Mouse (Mus musculus): ENCODE data around the gene Tmem121b.

Gene Tmem121b

DNA sequence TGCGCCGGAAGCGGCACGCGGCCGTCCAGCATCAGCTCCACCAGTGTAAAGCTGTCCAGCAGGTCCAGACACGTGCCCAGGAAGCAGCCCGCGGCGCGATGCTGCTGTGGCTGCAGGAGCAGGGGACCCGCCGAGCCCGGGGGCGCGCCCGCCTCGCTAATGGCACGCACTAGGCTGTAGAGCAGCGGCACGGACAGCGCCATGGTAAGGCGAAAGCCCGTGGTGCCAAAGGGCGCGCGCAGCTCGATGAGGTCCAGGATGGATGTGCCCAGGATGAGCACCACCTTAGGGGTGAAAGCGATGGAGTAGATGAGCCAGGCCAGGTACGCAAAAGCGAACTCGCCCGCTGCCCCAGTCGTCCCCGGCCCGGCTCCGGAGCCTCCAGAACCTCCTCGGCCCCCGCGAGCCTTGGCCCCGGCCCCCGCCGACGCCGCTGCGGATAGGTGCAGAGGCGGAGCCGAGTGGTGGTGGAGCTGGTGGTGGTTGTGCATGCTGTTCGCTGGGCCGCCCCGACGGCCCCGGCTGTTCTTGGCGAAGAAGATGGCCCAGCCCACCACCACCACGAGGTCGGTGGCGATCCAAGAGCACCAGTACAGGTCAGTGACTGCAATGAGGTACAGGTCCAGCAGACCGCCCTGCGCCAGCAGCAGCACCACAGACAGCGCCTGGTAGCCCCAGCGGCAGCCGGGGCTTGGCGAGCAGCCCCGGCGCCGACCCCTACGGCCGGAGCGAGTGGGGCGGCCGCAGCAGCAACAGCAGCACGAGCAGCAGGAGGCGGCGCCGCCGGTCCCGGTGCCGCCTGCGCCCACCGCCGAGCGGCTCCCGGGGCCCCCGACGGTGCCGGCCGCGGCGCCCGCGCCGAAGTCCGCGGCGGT, 871 bp downstream of the Tmem121b start:
- DNase-seq (ENCODE audit: extremely low spot score, low read depth, low spot score) = no peak

DNA sequence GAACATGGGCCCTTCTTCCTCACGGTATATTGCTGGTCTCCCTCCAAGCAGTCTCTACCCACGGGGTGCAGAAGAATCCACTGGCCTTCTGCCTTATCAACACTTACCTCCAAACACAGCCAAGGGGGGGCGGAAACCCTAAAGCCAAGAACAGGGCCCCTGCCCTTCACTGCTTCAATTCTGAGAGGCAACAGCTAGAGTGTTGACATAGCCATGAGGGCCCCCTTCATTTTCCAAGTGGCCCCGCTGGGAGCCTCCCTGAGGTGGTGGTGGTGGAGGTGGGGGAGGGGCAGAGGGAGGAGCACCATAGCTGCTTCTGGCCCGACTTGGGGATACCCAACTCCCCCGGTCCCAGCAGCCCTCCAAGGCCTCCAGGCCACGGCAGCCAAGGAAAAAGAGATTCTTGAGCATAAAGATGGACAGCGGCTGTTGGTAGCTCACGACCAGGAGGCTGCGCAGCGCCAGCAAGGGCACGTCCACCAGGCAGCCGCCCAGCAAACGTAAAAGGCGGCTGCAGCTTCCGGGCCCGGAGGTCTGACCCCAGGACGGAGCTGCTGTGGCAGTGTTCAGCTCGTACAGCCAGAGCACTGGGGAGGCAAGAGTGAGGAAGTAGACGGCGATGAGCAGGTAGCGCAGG, 1.6 kb downstream of the Tmem121b start:
- no peak for DNase-seq (ENCODE audit: extremely low spot score, low read depth, low spot score)

DNA sequence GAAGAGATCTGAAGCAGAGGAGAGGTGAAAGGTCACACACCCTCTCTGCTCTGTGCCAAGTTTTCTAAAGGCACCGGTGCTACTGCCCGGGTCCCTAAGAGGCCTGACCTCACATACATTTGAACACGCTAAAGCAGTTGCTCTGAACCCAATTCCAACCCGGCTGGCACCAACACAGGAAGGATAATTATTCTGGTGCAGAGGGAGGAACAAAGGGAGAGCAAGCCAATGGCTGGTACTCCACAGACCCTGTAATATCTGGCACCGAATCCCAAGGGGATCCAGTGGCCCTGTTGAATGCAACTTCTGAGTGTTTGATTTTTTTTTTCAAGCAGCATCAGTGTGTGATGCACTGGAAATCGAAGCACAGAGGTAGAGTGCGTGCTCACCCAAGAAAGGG, 2.5 kb downstream of the Tmem121b start:
- no peak for DNase-seq (ENCODE audit: extremely low spot score, low read depth, low spot score)

DNA sequence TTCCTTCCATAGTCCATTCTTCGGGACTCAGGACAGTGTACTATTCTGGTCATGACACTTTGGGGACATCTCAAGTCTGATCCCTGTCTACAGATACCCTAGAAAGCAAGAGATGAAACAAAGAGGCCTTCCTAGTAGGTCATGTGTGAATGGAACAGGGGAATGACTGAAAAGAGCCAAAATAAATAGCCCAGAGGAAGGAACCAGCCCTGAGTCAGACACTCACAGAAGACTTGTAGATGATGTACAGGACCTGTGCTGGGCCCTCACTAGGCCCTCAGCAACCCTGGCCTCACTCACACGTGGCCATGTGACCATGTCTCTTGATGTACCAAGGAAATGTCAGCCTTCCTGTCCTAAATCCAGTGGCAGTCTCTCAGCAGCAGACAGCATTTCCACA, 4.1 kb downstream of the Tmem121b start:
- no peak for DNase-seq (ENCODE audit: extremely low spot score, low read depth, low spot score)

DNA sequence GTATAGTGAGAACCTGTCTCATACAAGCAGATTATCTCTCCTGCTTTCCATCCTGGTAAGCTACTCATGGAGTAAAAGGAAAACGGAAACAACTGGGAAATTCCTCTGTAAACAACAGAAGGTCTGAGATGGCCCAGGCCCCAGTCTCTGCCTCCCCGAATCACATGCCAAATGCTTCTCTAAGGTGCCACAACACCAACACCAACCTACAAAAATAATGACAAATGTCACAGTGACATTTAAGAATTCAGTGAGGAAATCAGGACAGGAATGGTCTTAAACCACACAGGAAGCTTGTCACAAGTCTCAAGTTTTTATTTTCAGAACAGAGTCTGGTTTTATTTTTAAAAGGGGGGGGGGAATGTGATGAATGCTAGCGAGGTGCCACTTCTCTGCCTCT, 5.0 kb downstream of the Tmem121b start:
- DNase-seq (ENCODE audit: extremely low spot score, low read depth, low spot score) = no peak

DNA sequence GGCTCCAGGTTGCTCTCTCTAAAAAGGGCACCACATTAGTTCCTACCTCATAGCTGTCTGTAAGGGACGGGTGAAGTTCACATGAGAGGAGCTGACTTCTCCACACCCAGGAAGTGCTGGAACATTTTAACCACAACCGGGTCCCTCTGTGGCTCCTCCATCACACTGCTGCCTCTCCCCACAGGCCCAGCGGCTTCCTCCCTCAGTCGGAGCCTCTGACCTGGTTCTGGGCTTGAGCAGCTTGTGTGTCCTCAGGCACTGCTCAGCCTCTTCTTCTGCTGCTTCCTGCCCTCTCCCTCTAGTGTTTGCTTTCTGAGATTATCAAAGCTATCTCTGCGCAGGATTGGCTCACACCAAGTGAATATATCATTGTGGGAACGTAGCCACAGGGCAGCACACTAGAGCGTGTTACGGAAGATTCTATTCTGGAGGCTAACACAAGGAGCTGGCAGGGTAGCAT, 7.5 kb downstream of the Tmem121b start:
- DNase-seq (ENCODE audit: extremely low spot score, low read depth, low spot score) = no peak

DNA sequence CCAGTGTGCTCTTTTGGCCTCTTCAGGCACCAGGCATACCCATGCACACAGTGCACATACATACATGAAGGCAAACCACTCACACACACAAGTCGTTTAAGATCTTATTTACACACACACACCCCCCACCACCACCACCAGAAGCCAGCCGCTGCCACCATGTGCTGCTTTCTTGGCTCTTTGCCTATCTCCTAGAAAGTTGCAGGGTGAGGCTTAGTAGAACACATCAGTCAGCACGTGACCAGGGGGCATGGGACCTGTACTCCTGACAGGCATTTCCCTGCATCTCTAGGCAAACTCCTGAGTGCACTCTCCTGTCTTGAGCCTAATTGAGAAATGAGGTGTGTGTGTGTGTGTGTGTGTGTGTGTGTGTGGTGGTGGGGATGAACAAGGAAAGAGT, 8.6 kb downstream of the Tmem121b start:
- no peak for DNase-seq (ENCODE audit: extremely low spot score, low read depth, low spot score)

DNA sequence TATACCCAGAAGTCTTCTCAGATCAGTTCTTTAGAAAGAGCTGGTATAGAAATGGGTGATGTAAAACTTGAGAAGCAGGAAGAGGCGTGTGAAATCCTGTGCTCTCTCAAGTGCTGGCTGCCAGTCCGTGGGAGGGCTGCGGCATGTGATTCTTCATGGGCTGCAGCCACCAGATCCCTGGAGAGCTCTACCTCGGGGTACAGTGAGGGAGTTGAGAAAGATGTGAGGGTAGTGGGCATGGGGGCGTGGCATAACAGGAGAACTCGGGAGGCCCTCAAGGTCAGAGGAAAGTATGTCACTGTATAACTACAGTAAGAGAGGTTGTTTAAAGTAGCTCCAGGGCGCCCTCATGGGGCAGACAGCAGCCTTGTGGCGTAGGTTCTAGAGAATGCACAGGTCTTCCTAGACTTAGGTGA, 10.4 kb downstream of the Tmem121b start:
- no peak for DNase-seq (ENCODE audit: extremely low spot score, low read depth, low spot score)

DNA sequence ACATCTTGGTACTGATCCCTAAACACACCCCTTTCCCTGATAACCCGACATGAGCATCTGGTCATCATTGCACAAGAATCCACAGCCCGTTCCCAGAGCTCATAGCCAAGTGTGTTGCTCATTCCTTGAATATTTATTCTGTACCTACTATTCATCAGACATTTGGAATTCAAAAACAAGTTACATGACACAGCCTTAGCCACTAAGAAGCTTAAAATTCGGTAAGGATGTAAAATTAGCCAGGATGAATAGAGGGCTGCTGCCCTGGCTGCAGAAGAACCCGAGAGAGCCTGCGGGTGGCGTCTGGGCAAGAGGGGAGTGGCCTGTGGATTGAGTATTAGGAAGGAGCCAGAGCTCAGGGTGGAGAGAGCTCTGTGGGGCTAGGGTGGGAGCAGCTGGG, 10.9 kb downstream of the Tmem121b start:
- no peak for DNase-seq (ENCODE audit: extremely low spot score, low read depth, low spot score)

DNA sequence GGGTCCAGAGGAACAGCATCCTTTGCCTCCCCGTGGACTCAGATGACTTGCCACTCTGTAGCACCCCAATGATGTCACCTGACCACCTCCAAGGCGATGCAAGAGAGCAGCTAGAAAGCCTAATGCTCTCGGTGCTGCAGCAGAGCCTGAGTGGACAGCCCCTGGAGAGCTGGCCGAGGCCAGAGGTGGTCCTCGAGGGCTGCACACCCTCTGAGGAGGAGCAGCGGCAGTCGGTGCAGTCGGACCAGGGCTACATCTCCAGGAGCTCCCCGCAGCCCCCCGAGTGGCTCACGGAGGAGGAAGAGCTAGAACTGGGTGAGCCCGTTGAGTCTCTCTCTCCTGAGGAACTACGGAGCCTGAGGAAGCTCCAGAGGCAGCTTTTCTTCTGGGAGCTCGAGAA, 11.6 kb downstream of the Tmem121b start:
- DNase-seq (ENCODE audit: extremely low spot score, low read depth, low spot score) = no peak

DNA sequence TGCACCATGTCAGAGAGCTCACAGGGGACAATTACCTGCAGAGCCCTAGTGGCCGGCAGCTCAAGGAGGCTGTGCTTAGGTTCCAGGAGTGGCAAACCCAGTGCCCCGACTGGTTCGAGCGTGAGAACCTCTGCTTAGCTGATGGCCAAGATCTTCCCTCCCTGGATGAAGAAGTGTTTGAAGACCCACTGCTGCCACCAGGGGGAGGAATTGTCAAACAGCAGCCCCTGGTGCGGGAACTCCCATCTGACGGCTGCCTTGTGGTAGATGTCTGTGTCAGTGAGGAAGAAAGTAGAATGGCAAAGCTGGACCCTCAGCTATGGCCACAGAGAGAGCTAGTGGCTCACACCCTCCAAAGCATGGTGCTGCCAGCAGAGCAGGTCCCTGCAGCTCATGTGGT, 12.1 kb downstream of the Tmem121b start:
- DNase-seq (ENCODE audit: extremely low spot score, low read depth, low spot score) = no peak

DNA sequence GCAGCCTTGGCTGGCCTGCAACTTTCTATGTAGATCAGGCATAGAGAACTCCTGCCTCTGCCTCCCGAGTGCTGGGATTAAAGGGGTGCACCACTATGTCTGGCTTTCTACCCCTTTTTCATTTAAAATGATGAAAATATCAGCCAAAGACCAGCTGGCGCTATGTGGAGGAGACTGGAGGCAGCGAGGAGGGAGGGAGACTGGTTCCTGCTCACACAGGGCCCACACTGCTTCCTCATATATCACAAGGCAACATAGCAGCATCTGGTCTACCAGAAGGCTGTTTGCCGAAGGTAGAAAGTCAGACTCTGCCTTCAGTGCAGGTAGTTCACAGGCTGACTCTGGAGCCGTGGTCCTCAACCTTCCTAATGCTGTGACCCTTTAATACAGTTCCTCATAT, 13.2 kb downstream of the Tmem121b start:
- no peak for DNase-seq (ENCODE audit: extremely low spot score, low read depth, low spot score)

DNA sequence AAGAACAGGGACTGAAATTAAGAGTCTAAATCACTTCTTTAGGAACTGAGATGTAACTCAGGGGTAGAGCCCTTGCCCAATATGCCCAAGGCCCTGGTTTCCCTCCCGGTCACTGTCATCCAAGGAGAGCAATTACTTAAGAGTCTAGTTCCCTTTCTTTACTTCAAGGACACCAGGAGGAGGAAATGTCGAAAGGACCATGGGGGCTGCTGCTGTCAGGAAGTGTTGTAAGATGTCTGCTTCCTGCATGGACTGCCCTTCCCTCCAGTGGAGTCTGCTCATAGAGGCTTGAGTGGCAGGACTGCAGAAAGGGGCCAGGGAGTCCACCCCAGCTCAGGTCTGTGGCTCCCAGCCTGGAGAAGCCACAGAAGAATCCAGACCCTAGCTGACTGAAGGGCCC, 14.3 kb downstream of the Tmem121b start:
- no peak for DNase-seq (ENCODE audit: extremely low spot score, low read depth, low spot score)

DNA sequence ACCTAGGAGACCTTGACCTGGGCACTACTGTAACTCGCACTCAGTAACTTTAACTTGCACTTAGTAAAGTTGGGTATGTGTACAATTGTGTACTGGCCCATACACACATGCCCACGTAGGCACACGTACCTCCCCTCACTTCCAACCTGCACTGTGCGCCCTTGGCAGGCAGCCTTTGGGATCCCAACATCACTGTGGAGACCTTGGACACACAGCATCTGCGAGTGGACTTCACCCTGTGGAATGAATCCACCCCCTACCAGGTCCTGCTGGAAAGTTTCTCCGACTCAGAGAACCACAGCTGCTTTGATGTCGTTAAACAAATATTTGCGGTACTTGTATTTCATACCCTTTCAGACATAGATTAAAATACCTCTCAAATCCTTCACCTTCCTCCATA, 18.3 kb downstream of the Tmem121b start:
- DNase-seq (ENCODE audit: extremely low spot score, low read depth, low spot score) = no peak

DNA sequence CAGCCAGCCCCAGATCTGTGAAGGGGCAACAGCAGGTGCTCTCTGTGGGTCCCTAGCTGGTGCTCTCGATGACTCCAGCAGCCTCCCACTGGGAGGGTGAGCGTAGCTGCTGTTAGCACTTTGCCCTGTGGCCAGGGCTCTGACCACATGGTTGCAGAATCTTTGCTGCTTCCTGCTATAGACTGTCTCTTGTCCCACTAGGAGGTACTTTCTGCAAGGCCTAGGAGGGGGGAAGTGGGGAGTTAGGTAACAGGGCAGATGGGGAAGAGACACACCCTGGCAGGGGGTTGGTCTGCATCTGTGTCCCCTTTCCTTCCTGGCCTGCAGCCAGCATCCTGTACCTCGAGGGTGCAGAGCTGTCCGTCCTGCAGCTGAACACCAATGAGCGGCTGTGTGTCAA, 20.2 kb downstream of the Tmem121b start:
- no peak for DNase-seq (ENCODE audit: extremely low spot score, low read depth, low spot score)

DNA sequence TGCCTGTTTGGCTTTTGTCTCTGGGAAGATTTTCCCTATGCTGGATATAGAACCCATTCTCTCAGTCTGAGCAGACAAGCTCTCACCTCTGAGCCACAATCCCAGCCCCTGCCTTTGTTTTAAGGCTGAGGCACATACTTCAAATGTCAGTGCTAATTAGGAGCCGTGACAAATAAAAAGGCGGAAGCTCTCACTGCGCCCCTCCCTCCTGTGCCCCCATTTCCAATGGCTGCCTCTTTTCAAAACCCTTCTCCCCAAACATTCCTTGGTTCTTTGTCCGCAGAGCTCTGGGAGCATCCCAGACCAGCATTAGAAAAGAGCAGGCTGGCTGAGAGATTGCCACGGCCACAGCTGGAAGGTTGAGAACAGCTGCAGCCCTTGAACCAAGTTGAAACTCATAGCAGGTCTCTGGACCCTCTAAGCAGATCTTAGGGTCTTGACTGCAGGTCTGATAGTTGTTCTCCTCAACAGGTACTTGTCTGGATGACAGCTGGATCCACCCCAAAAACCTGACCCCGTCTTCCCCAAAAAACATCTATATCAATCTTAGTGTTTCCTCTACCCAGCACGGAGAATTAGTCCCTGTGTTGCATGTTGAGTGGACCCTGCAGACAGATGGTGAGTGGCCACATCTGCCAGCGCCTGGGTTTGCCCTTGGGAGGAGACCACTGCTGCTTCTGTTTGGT, 21.0 kb downstream of the Tmem121b start:
- DNase-seq (ENCODE audit: extremely low spot score, low read depth, low spot score) = no peak

DNA sequence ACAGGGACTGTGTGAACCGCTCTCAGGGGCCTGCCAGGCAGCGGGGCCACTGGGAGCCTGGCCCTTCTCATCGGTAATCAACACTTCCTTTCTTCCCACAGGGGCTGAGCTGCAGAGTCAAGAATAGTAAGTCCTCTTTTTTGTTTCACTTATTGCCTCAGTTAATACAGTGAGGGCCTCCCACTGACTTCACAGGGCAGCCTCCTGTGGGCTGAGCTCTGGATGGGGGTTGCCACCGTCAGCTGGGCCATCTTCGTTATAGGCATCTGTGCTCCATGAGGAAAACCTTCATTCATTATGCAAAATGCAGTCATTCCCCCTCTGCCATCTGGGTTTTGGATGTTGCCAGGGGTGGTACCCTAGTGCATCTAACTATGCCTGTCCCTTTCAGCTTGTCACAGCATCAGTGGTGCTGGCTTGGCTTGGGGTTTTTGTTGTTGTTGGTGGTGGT, 21.6 kb downstream of the Tmem121b start:
- no peak for DNase-seq (ENCODE audit: extremely low spot score, low read depth, low spot score)

DNA sequence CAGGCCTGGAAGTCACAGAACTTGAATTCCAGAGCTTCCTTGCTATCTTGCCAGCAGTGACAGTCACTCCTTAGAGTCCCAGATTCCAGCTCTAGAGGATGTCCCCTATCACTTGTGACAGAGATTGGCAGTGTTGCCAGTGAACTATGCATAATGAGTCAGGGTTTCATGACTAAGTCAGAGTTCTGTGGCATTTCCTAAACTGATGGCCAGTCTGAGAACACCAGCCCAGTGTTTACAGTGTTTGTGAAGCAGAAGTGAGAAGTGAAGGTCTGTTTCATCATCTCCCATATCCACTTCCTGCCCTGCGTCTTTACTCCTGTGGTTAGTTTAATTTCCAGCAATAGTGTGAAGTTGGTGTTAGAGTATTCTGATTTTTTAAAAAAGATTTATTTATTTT, 22.9 kb downstream of the Tmem121b start:
- DNase-seq (ENCODE audit: extremely low spot score, low read depth, low spot score) = no peak

DNA sequence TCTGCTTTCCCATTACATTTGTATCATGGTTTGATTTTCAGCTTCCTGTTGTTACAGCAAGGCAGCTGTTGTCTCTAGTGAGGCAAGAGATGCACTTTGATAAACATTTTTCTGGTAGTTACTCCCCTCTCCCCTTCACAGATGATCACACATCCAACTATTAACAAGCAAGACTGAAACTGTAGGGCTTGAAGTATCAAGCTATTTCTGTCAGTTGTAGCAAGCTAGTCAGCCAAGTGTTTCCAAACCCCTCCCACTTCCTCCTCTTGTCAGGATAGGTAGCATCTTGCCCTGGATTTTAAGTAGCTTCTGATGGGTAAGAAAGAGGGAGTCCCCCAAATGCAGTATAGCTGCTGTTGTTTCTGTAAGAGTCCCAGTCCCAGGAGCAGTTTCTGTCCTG, 23.8 kb downstream of the Tmem121b start:
- DNase-seq (ENCODE audit: extremely low spot score, low read depth, low spot score) = no peak

DNA sequence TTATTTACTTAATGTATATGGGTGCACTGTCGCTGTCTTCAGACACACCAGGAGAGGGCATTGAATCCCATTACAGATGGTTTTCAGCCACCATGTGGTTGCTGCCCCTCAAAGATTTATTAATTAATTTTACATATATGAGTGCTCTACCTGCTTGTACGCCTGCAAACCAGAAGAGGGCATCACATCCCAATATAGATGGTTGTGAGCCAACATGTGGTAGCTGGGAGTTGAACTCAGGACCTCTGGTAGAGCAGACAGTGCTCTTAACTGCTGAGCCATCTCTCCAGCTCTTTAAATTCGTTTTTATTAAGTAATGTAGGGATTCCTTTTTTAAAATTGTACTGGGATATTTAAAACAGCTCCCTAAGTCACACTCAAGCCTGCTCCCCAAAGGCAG, 24.3 kb downstream of the Tmem121b start:
- DNase-seq (ENCODE audit: extremely low spot score, low read depth, low spot score) = no peak

DNA sequence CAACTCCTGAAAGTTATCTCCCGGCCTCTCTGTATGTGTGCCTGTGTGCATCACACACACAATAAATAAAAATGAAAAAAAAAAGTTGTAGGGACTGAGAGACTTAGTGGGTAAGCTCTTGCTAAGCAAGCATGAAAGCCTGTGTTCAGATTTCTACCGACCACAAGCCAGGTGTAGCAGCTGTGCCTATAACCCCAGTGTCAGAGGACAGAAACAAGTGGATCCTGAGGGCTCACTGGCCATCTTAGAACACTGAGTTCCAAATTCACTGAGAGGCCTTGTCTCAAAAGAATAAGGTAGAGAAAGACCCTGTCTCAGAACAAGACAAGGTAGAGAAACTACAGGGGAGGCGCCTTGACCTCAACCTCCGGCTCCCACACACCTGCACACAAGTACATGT, 25.3 kb downstream of the Tmem121b start:
- no peak for DNase-seq (ENCODE audit: extremely low spot score, low read depth, low spot score)

All from hindlimb bud, embryonic 11.5 days (tissue).